Mouse (Mus musculus): ENCODE results near the gene Rsph6a. TPM values are rescaled to one million over a fixed set of nuclear protein-coding genes. Genes with fewer than 3 reads are reported as not detected.

Rsph6a gene
- total and polyA plus RNA-seq, 2 experiments from 2014 or later: 0.19 to 0.23 TPM

DNA sequence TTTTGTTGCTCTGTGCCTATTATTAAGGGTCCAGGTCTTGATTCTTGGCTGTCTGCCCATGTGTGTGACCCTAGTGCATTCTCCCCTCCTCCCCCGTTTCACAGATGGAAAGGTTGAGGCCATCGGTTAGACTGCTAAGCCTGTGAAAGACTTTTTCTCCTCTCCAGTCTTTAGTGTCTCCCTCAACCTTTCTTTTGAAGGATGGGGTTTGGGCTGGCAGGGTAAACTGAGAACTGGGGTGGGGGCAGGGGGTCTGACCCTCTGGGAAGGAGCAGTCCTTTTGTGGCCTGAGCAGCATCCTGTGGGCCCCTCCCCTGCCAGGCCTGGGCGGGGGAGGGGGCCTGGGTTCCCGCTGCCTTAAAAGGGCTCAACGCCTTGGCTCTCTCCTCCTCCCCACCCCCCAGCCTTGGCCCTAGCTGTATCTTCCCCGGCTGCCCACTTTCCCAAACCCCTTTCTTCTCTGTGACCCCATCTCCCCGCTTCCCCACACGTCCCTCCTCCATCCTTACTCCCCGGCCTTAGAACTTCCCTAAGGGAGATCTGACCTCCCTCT lies 30.5 kb downstream of the Rsph6a start:
- DNase-seq: no peak
- H3K4me1 ChIP-seq (ENCODE audit: insufficient read depth): no peaks in the 10 kb centered on the region
- H3K4me2 ChIP-seq (ENCODE audit: low read depth): no peak overlapping the region
- no peak for ATAC-seq
- peaks cover 61% of the 10 kb centered on the region for H3K36me3 ChIP-seq (ENCODE audit: insufficient read depth)
- 28% methylated on average over 9 of the region's 9 CpGs for WGBS
- no peak overlapping the region for H3K27ac ChIP-seq (ENCODE audit: low read depth, low read length)
- no peak overlapping the region for H3K9ac ChIP-seq
- H3K27me3 ChIP-seq (ENCODE audit: insufficient read depth, low read length): no peaks in the 10 kb centered on the region
- no peaks in the 10 kb centered on the region for H3K9me3 ChIP-seq (ENCODE audit: low read length)
- no peak for TF ChIP-seq CTCF (IDR thresholded peaks at IDR 0.05; ENCODE audit: low read depth)
- H3K4me3 ChIP-seq (ENCODE audit: low read depth, low read length): no peak overlapping the region

DNA sequence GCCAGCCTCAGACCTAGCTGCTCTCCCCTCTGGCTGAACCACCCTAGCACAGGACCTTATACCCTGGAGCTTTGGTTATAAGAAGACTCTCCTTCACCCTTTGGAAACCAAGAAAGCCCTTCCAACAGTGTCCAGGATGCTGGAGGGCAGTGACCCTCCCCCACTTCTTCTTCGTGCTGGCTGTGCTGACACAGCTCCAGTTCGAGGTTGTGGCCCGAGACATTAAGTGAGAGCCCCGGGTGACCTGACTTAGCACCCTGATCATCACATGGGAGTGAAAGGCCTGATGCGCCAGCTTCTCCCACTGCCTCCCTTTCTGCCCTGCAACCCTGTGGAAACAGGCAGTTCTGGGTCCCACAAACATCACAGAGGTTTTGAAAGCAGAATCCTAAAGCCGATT lies 31.0 kb downstream of the Rsph6a start:
- TF ChIP-seq CTCF (IDR thresholded peaks at IDR 0.05; ENCODE audit: low read depth): no peak
- Histone ChIP-seq H3K9me3 (ENCODE audit: low read length) (no peaks in the 10 kb centered on the region), H3K4me1 (ENCODE audit: insufficient read depth) (no peaks in the 10 kb centered on the region), H3K4me2 (ENCODE audit: low read depth) (no peak overlapping the region), H3K36me3 (ENCODE audit: insufficient read depth) (peaks cover 60% of the 10 kb centered on the region), H3K9ac (no peak overlapping the region), H3K27ac (ENCODE audit: low read depth, low read length) (no peak overlapping the region), H3K27me3 (ENCODE audit: insufficient read depth, low read length) (no peaks in the 10 kb centered on the region), H3K4me3 (ENCODE audit: low read depth, low read length) (no peak overlapping the region)
- ATAC-seq: no peak
- DNase-seq: no peak
- WGBS: 12% methylated on average over 6 of the region's 6 CpGs

DNA sequence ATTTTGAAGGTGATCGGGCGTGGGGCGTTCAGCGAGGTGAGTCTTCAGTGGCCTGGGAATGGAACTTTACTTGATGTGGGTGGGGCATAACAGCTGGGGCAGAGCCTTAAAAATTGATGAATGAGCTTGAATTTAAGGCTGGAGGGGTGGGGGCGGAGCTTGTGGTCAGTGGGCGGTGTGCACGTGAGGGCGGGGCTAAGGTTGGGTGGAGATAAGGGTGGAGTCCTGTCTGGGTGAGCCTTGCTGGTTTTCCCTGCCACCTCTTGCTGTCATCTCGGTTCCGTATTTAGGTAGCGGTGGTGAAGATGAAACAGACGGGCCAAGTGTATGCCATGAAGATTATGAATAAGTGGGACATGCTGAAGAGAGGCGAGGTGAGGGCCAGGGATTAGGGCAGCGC lies 31.6 kb downstream of the Rsph6a start:
- Histone ChIP-seq H3K4me3 (ENCODE audit: low read depth, low read length) (no peak overlapping the region), H3K27me3 (ENCODE audit: insufficient read depth, low read length) (no peaks in the 10 kb centered on the region), H3K9ac (no peak overlapping the region), H3K36me3 (ENCODE audit: insufficient read depth) (peaks cover 60% of the 10 kb centered on the region), H3K4me1 (ENCODE audit: insufficient read depth) (no peaks in the 10 kb centered on the region), H3K9me3 (ENCODE audit: low read length) (no peaks in the 10 kb centered on the region), H3K4me2 (ENCODE audit: low read depth) (no peak overlapping the region), H3K27ac (ENCODE audit: low read depth, low read length) (no peak overlapping the region)
- DNase-seq (no peak), ATAC-seq (no peak)
- no peak for TF ChIP-seq CTCF (IDR thresholded peaks at IDR 0.05; ENCODE audit: low read depth)
- WGBS: 24% methylated on average over 14 of the region's 14 CpGs

DNA sequence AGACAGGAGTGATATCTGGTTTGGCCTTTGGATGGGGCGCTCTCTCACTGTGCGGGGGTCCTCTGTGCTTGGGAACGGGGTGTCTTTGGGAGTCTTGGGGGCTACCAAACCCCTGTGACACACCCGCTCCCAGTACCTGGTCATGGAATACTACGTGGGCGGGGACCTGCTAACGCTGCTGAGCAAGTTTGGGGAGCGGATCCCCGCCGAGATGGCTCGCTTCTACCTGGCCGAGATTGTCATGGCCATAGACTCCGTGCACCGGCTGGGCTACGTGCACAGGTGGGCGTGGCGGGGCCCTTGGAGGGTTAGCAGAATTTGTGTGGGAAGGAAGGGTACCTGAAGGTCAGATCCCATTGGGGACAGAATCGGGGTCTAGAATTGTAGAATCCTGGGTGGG lies 32.3 kb downstream of the Rsph6a start:
- Histone ChIP-seq H3K4me2 (ENCODE audit: low read depth) (no peak overlapping the region), H3K4me1 (ENCODE audit: insufficient read depth) (no peaks in the 10 kb centered on the region), H3K27ac (ENCODE audit: low read depth, low read length) (no peak overlapping the region), H3K36me3 (ENCODE audit: insufficient read depth) (peaks cover 57% of the 10 kb centered on the region), H3K9me3 (ENCODE audit: low read length) (no peaks in the 10 kb centered on the region), H3K9ac (no peak overlapping the region), H3K4me3 (ENCODE audit: low read depth, low read length) (no peak overlapping the region), H3K27me3 (ENCODE audit: insufficient read depth, low read length) (no peaks in the 10 kb centered on the region)
- TF ChIP-seq CTCF (IDR thresholded peaks at IDR 0.05; ENCODE audit: low read depth): no peak
- 65% methylated on average over 18 of the region's 18 CpGs for WGBS
- DNase-seq: no peak
- no peak for ATAC-seq

DNA sequence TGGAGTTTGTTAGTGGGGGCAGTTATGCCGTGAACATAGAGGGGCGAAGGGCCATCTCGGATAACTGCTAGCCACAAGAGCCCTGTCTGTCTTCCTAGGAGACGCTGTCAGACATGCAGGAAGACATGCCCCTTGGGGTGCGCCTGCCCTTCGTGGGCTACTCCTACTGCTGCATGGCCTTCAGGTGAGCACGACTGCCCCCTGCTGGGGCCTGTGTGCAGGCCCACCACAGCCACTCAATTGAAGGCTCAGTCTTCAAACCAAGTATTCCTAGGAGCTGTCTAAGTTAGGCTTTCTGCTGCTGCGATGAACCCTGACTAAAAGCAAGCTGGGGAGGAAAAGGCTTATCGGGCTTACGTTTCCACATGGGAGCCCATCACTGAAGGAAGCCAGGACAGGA lies 34.3 kb downstream of the Rsph6a start:
- ATAC-seq: no peak
- Histone ChIP-seq H3K9me3 (ENCODE audit: low read length) (no peaks in the 10 kb centered on the region), H3K36me3 (ENCODE audit: insufficient read depth) (peaks cover 44% of the 10 kb centered on the region)

DNA sequence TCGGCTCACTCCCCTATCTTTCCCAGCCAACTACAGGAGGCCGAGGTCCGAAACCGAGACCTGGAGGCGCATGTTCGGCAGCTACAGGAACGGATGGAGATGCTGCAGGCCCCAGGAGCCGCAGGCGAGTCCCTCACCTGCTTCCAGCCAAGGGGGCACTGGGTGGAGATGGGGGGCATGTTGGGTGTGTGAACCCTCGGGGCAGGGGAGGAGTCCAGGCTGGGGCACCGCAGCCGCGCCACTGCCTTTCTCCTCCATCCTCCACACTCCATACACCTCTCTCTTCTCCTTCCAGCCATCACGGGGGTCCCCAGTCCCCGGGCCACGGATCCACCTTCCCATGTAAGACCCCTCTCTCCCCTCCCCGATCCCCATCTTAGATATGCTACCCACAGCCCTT lies 37.4 kb downstream of the Rsph6a start:
- peaks cover 41% of the 10 kb centered on the region for H3K36me3 ChIP-seq (ENCODE audit: insufficient read depth)
- no peaks in the 10 kb centered on the region for H3K9me3 ChIP-seq (ENCODE audit: low read length)
- H3K4me1 ChIP-seq (ENCODE audit: insufficient read depth): peaks cover 11% of the 10 kb centered on the region
- H3K27me3 ChIP-seq (ENCODE audit: insufficient read depth, low read length): no peaks in the 10 kb centered on the region; the same call in 1 of the 2 replicates
- no peak overlapping the region for H3K4me2 ChIP-seq (ENCODE audit: low read depth)
- ATAC-seq: no peak
- TF ChIP-seq CTCF (IDR thresholded peaks at IDR 0.05; ENCODE audit: low read depth): no peak
- no peak overlapping the region for H3K9ac ChIP-seq
- no peak overlapping the region for H3K4me3 ChIP-seq (ENCODE audit: low read depth, low read length)
- H3K27ac ChIP-seq (ENCODE audit: low read depth, low read length): no peak overlapping the region
- DNase-seq: no peak
- 54% methylated on average over 17 of the region's 17 CpGs for WGBS

More for the DNA sequence above, 34.3 kb downstream of the Rsph6a start:
- peaks cover 8% of the 10 kb centered on the region; the same call in 1 of the 2 replicates for H3K4me1 ChIP-seq (ENCODE audit: insufficient read depth)
- peak; percentile 75 for TF ChIP-seq CTCF (IDR thresholded peaks at IDR 0.05; ENCODE audit: low read depth)
- H3K4me2 ChIP-seq (ENCODE audit: low read depth): no peak overlapping the region
- H3K27me3 ChIP-seq (ENCODE audit: insufficient read depth, low read length): no peaks in the 10 kb centered on the region
- no peak overlapping the region for H3K4me3 ChIP-seq (ENCODE audit: low read depth, low read length)
- peak; percentile 62 for DNase-seq
- H3K9ac ChIP-seq: no peak overlapping the region
- no peak overlapping the region for H3K27ac ChIP-seq (ENCODE audit: low read depth, low read length)
- 41% methylated on average over 10 of the region's 10 CpGs for WGBS

DNA sequence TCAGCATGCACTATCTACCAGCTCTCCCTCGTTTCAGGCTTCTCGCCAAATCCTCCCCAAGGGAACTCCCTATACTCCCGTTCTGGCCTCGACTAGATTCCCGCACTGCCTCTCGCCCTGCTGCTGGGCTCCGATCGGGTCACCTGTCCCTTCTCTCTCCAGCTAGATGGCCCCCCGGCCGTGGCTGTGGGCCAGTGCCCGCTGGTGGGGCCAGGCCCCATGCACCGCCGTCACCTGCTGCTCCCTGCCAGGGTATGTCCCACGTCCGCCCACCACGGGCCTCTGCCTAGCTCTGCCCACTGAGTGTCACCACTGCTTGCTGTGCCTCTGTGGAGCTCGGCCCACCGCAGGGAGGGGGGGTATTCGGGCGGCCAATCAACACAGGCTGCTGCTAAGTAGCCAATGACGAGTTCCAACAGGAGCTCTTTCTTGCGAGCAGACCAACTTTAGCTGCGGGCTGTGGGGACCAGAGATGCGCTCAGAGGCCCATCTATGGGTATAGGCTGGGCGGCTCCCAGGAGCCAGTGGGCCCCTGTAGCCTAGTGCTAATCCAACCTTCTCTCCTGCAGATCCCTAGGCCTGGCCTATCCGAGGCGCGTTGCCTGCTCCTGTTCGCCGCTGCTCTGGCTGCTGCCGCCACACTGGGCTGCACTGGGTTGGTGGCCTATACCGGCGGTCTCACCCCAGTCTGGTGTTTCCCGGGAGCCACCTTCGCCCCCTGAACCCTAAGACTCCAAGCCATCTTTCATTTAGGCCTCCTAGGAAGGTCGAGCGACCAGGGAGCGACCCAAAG lies 38.1 kb downstream of the Rsph6a start:
- WGBS: 10% methylated on average over 38 of the region's 38 CpGs
- ATAC-seq (peak; percentile 55), DNase-seq (peak; percentile 61)
- Histone ChIP-seq H3K4me2 (ENCODE audit: low read depth) (peak overlapping the region; percentile 98), H3K36me3 (ENCODE audit: insufficient read depth) (peaks cover 35% of the 10 kb centered on the region), H3K4me1 (ENCODE audit: insufficient read depth) (peaks cover 11% of the 10 kb centered on the region), H3K27me3 (ENCODE audit: insufficient read depth, low read length) (no peaks in the 10 kb centered on the region; the same call in 1 of the 2 replicates), H3K27ac (ENCODE audit: low read depth, low read length) (no peak overlapping the region), H3K9ac (no peak overlapping the region), H3K9me3 (ENCODE audit: low read length) (no peaks in the 10 kb centered on the region), H3K4me3 (ENCODE audit: low read depth, low read length) (no peak overlapping the region)
- no peak for TF ChIP-seq CTCF (IDR thresholded peaks at IDR 0.05; ENCODE audit: low read depth)

Measured in forebrain, postnatal 0 days (tissue).